Mouse (Mus musculus): ENCODE data around the gene Emx2. TPM values are rescaled to one million over a fixed set of nuclear protein-coding genes. Genes with fewer than 3 reads are reported as not detected.
A peak's percentile ranks its signal among the peaks of the same experiment; 100 is the strongest.

The Emx2 gene
- polyA plus RNA-seq, 2 experiments, result 13.1 to 20.5 TPM

- no peaks in the 10 kb centered on the region for H3K9me3 ChIP-seq (ENCODE audit: control insufficient read depth, low read length)
- H3K27ac ChIP-seq (replicated peaks; ENCODE audit: low read depth, low read length), result peak overlapping the region; percentile 88; the same call in 1 of the 2 replicates
- no peak for TF ChIP-seq POLR2A (IDR thresholded peaks at IDR 0.05; ENCODE audit: borderline replicate concordance, extremely low read depth, insufficient read depth, insufficient read length)
- peak overlapping the region; percentile 78 for H3K9ac ChIP-seq (ENCODE audit: low read depth, low read length, severe bottlenecking)
- H3K4me1 ChIP-seq (ENCODE audit: control insufficient read depth, insufficient read depth, low read length), result peaks cover 7% of the 10 kb centered on the region; the same call in 1 of the 2 replicates
- 15% methylated on average over 19 of the region's 19 CpGs for WGBS
- peak overlapping the region; percentile 50 for H3K4me3 ChIP-seq (replicated peaks; ENCODE audit: low read length)
- DNase-seq (ENCODE audit: low spot score) (no peak), ATAC-seq (ENCODE audit: low FRiP score, low read depth) (no peak)
- peaks cover 86% of the 10 kb centered on the region for H3K27me3 ChIP-seq (ENCODE audit: control insufficient read depth, insufficient read depth, low read length)
- no peaks in the 10 kb centered on the region for H3K36me3 ChIP-seq (ENCODE audit: control insufficient read depth, insufficient read depth, low read length)
- peak overlapping the region; percentile 65 for H3K4me2 ChIP-seq (replicated peaks; ENCODE audit: low read depth, low read length, severe bottlenecking)
Measured at GRCm38 (mm10) chr19:59462459-59463292, 4.5 kb downstream of the Emx2 start.

GRCm38 (mm10) chr19:59463842-59464443 is 5.8 kb downstream of the Emx2 start:
- no peak for TF ChIP-seq POLR2A (IDR thresholded peaks at IDR 0.05; ENCODE audit: borderline replicate concordance, extremely low read depth, insufficient read depth, insufficient read length)
- no peaks in the 10 kb centered on the region for H3K9me3 ChIP-seq (ENCODE audit: control insufficient read depth, low read length)
- peaks cover 88% of the 10 kb centered on the region for H3K27me3 ChIP-seq (ENCODE audit: control insufficient read depth, insufficient read depth, low read length)
- WGBS, result 10% methylated on average over 19 of the region's 19 CpGs
- peak overlapping the region; percentile 65 for H3K4me2 ChIP-seq (replicated peaks; ENCODE audit: low read depth, low read length, severe bottlenecking)
- ATAC-seq (ENCODE audit: low FRiP score, low read depth) (no peak), DNase-seq (ENCODE audit: low spot score) (no peak)
- peaks cover 15% of the 10 kb centered on the region for H3K4me1 ChIP-seq (ENCODE audit: control insufficient read depth, insufficient read depth, low read length)
- peak overlapping the region; percentile 50 for H3K4me3 ChIP-seq (replicated peaks; ENCODE audit: low read length)
- H3K9ac ChIP-seq (ENCODE audit: low read depth, low read length, severe bottlenecking), result peak overlapping the region; percentile 36
- H3K36me3 ChIP-seq (ENCODE audit: control insufficient read depth, insufficient read depth, low read length), result no peaks in the 10 kb centered on the region
- H3K27ac ChIP-seq (replicated peaks; ENCODE audit: low read depth, low read length), result no peak overlapping the region

- Histone ChIP-seq H3K9me3 (ENCODE audit: control insufficient read depth, low read length) (no peaks in the 10 kb centered on the region), H3K4me3 (replicated peaks; ENCODE audit: low read length) (no peak overlapping the region)
- WGBS, result 23% methylated on average over 2 of the region's 2 CpGs
Measured at GRCm38 (mm10) chr19:59465281-59465680, 7.1 kb downstream of the Emx2 start.

GRCm38 (mm10) chr19:59465751-59466410 is 7.7 kb downstream of the Emx2 start:
- H3K4me3 ChIP-seq (replicated peaks; ENCODE audit: low read length), result no peak overlapping the region
- H3K27ac ChIP-seq (replicated peaks; ENCODE audit: low read depth, low read length), result no peak overlapping the region
- 21% methylated on average over 10 of the region's 10 CpGs for WGBS
- H3K36me3 ChIP-seq (ENCODE audit: control insufficient read depth, insufficient read depth, low read length), result no peaks in the 10 kb centered on the region
- no peaks in the 10 kb centered on the region for H3K9me3 ChIP-seq (ENCODE audit: control insufficient read depth, low read length)
- H3K9ac ChIP-seq (ENCODE audit: low read depth, low read length, severe bottlenecking), result no peak overlapping the region
- peaks cover 96% of the 10 kb centered on the region for H3K27me3 ChIP-seq (ENCODE audit: control insufficient read depth, insufficient read depth, low read length)
- no peak for DNase-seq (ENCODE audit: low spot score)
- TF ChIP-seq POLR2A (IDR thresholded peaks at IDR 0.05; ENCODE audit: borderline replicate concordance, extremely low read depth, insufficient read depth, insufficient read length), result no peak
- 0 out of 2 replicates have a peak overlapping the region, but pooled peaks have one; percentile 15 for H3K4me2 ChIP-seq (replicated peaks; ENCODE audit: low read depth, low read length, severe bottlenecking)
- ATAC-seq (ENCODE audit: low FRiP score, low read depth), result no peak
- peaks cover 23% of the 10 kb centered on the region for H3K4me1 ChIP-seq (ENCODE audit: control insufficient read depth, insufficient read depth, low read length)

More at GRCm38 (mm10) chr19:59465281-59465680, 7.1 kb downstream of the Emx2 start:
- ATAC-seq (ENCODE audit: low FRiP score, low read depth) (no peak), DNase-seq (ENCODE audit: low spot score) (no peak)
- H3K27ac ChIP-seq (replicated peaks; ENCODE audit: low read depth, low read length), result no peak overlapping the region
- TF ChIP-seq POLR2A (IDR thresholded peaks at IDR 0.05; ENCODE audit: borderline replicate concordance, extremely low read depth, insufficient read depth, insufficient read length), result no peak
- H3K4me1 ChIP-seq (ENCODE audit: control insufficient read depth, insufficient read depth, low read length), result peaks cover 22% of the 10 kb centered on the region
- peaks cover 91% of the 10 kb centered on the region for H3K27me3 ChIP-seq (ENCODE audit: control insufficient read depth, insufficient read depth, low read length)
- H3K4me2 ChIP-seq (replicated peaks; ENCODE audit: low read depth, low read length, severe bottlenecking), result 0 out of 2 replicates have a peak overlapping the region, but pooled peaks have one; percentile 15
- H3K36me3 ChIP-seq (ENCODE audit: control insufficient read depth, insufficient read depth, low read length), result no peaks in the 10 kb centered on the region
- no peak overlapping the region for H3K9ac ChIP-seq (ENCODE audit: low read depth, low read length, severe bottlenecking)

- Histone ChIP-seq H3K4me3 (replicated peaks; ENCODE audit: low read length) (no peak overlapping the region), H3K27me3 (ENCODE audit: control insufficient read depth, insufficient read depth, low read length) (peaks cover 99% of the 10 kb centered on the region), H3K4me2 (replicated peaks; ENCODE audit: low read depth, low read length, severe bottlenecking) (peak overlapping the region; percentile 37), H3K36me3 (ENCODE audit: control insufficient read depth, insufficient read depth, low read length) (no peaks in the 10 kb centered on the region), H3K9ac (ENCODE audit: low read depth, low read length, severe bottlenecking) (no peak overlapping the region), H3K4me1 (ENCODE audit: control insufficient read depth, insufficient read depth, low read length) (peaks cover 25% of the 10 kb centered on the region), H3K9me3 (ENCODE audit: control insufficient read depth, low read length) (no peaks in the 10 kb centered on the region), H3K27ac (replicated peaks; ENCODE audit: low read depth, low read length) (no peak overlapping the region)
- ATAC-seq (ENCODE audit: low FRiP score, low read depth), result no peak
- TF ChIP-seq POLR2A (IDR thresholded peaks at IDR 0.05; ENCODE audit: borderline replicate concordance, extremely low read depth, insufficient read depth, insufficient read length), result no peak
- 8% methylated on average over 6 of the region's 6 CpGs for WGBS
- DNase-seq (ENCODE audit: low spot score), result no peak
Measured at GRCm38 (mm10) chr19:59466417-59466937, 8.3 kb downstream of the Emx2 start.
